Mouse (Mus musculus): ENCODE results near the gene Slc5a1. TPM values are rescaled to one million over a fixed set of nuclear protein-coding genes. Genes with fewer than 3 reads are reported as not detected.

The Slc5a1 gene
- polyA plus RNA-seq, 1 experiment from 2014 or later, result 0.89 TPM

- H3K27me3 ChIP-seq (replicated peaks; ENCODE audit: control insufficient read depth, insufficient read depth, low read length), result peaks cover 41% of the 10 kb centered on the region
- H3K4me2 ChIP-seq (ENCODE audit: low read depth, low read length), result no peak overlapping the region
- H3K4me1 ChIP-seq (ENCODE audit: control insufficient read depth, insufficient read depth, low read length), result peaks cover 5% of the 10 kb centered on the region; the same call in 1 of the 2 replicates
- H3K9ac ChIP-seq (ENCODE audit: low read depth, low read length), result no peak overlapping the region
- no peak overlapping the region for H3K4me3 ChIP-seq (ENCODE audit: low read depth, low read length)
- no peak for ATAC-seq (ENCODE audit: low read depth)
- 32% methylated on average over 12 of the region's 12 CpGs for WGBS
- DNase-seq (ENCODE audit: low spot score), result no peak
- H3K36me3 ChIP-seq (ENCODE audit: control insufficient read depth, insufficient read depth, low read length), result no peaks in the 10 kb centered on the region
- no peaks in the 10 kb centered on the region for H3K9me3 ChIP-seq (ENCODE audit: control insufficient read depth, low read length)
- H3K27ac ChIP-seq (replicated peaks; ENCODE audit: low read depth, low read length), result no peak overlapping the region
These were observed 1.5 kb upstream of the Slc5a1 start for GRCm38 (mm10) chr5:33102369-33103055.

GRCm38 (mm10) chr5:33104876-33105275, 857 bp downstream of the Slc5a1 start:
- no peak overlapping the region for H3K27ac ChIP-seq (replicated peaks; ENCODE audit: low read depth, low read length)
- H3K4me1 ChIP-seq (ENCODE audit: control insufficient read depth, insufficient read depth, low read length), result peaks cover 5% of the 10 kb centered on the region; the same call in 1 of the 2 replicates
- H3K9me3 ChIP-seq (ENCODE audit: control insufficient read depth, low read length), result no peaks in the 10 kb centered on the region
- DNase-seq (ENCODE audit: low spot score) (no peak), ATAC-seq (ENCODE audit: low read depth) (no peak)
- H3K4me3 ChIP-seq (ENCODE audit: low read depth, low read length), result no peak overlapping the region
- WGBS, result 50% methylated on average over 1 of the region's 1 CpGs
- H3K36me3 ChIP-seq (ENCODE audit: control insufficient read depth, insufficient read depth, low read length), result no peaks in the 10 kb centered on the region
- no peak overlapping the region for H3K9ac ChIP-seq (ENCODE audit: low read depth, low read length)
- H3K4me2 ChIP-seq (ENCODE audit: low read depth, low read length), result no peak overlapping the region
- H3K27me3 ChIP-seq (replicated peaks; ENCODE audit: control insufficient read depth, insufficient read depth, low read length), result peaks cover 38% of the 10 kb centered on the region

DNA sequence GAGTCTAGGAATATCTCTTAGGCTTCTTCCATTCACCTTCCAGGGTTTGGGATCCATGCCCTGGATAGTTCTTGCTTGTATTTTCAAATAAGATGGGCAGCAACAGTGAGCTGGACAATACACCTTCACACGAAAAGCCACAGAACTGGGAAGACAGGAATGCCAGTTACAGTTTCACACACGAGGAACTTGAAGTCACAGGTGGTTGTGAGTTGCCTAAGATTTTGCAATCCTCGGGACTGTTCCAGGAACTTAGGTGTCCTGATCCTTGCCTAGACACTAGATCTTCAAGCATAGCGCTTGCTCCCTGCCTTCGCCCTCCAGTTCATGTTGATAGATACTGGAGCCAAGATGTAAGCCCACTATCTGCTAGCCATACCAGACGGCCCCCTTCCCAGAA, 1.6 kb downstream of the Slc5a1 start:
- no peak for ATAC-seq (ENCODE audit: low read depth)
- Histone ChIP-seq H3K4me3 (ENCODE audit: low read depth, low read length) (no peak overlapping the region), H3K4me2 (ENCODE audit: low read depth, low read length) (no peak overlapping the region), H3K9ac (ENCODE audit: low read depth, low read length) (no peak overlapping the region), H3K27ac (replicated peaks; ENCODE audit: low read depth, low read length) (no peak overlapping the region), H3K27me3 (replicated peaks; ENCODE audit: control insufficient read depth, insufficient read depth, low read length) (peaks cover 38% of the 10 kb centered on the region), H3K9me3 (ENCODE audit: control insufficient read depth, low read length) (no peaks in the 10 kb centered on the region), H3K36me3 (ENCODE audit: control insufficient read depth, insufficient read depth, low read length) (no peaks in the 10 kb centered on the region), H3K4me1 (ENCODE audit: control insufficient read depth, insufficient read depth, low read length) (peaks cover 5% of the 10 kb centered on the region; the same call in 1 of the 2 replicates)
- WGBS, result 78% methylated on average over 6 of the region's 6 CpGs
- DNase-seq (ENCODE audit: low spot score), result no peak

DNA sequence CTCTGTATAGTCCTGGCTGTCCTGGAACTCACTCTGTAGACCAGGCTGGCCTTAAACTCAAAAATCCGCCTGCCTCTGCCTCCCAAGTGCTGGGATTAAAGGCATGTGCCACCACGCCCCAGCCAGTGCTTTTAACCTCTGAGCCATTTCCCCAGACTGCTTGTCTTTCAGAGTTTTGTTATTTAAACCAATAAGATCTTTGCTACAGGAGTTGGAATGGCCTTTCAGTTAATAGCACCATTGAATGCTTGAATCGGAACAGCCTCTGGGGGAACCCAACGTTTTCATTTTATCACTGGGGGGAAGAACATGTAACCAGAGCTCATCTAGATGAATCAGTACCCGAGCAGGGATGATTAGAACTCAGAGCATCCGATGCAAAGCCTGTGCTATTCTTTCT, 3.0 kb downstream of the Slc5a1 start:
- DNase-seq (ENCODE audit: low spot score) (no peak), ATAC-seq (ENCODE audit: low read depth) (no peak)
- 71% methylated on average over 6 of the region's 6 CpGs for WGBS

GRCm38 (mm10) chr5:33107778-33108405, 3.9 kb downstream of the Slc5a1 start:
- no peak overlapping the region for H3K27ac ChIP-seq (replicated peaks; ENCODE audit: low read depth, low read length)
- DNase-seq (ENCODE audit: low spot score) (no peak), ATAC-seq (ENCODE audit: low read depth) (no peak)
- H3K36me3 ChIP-seq (ENCODE audit: control insufficient read depth, insufficient read depth, low read length), result no peaks in the 10 kb centered on the region
- no peak overlapping the region for H3K9ac ChIP-seq (ENCODE audit: low read depth, low read length)
- H3K4me1 ChIP-seq (ENCODE audit: control insufficient read depth, insufficient read depth, low read length), result peaks cover 5% of the 10 kb centered on the region; the same call in 1 of the 2 replicates
- H3K4me2 ChIP-seq (ENCODE audit: low read depth, low read length), result no peak overlapping the region
- WGBS, result 61% methylated on average over 14 of the region's 14 CpGs
- H3K9me3 ChIP-seq (ENCODE audit: control insufficient read depth, low read length), result no peaks in the 10 kb centered on the region
- peaks cover 33% of the 10 kb centered on the region for H3K27me3 ChIP-seq (replicated peaks; ENCODE audit: control insufficient read depth, insufficient read depth, low read length)
- no peak overlapping the region for H3K4me3 ChIP-seq (ENCODE audit: low read depth, low read length)

More for the DNA sequence above, 3.0 kb downstream of the Slc5a1 start:
- Histone ChIP-seq H3K4me2 (ENCODE audit: low read depth, low read length) (no peak overlapping the region), H3K4me1 (ENCODE audit: control insufficient read depth, insufficient read depth, low read length) (peaks cover 5% of the 10 kb centered on the region; the same call in 1 of the 2 replicates), H3K9me3 (ENCODE audit: control insufficient read depth, low read length) (no peaks in the 10 kb centered on the region), H3K27me3 (replicated peaks; ENCODE audit: control insufficient read depth, insufficient read depth, low read length) (peaks cover 38% of the 10 kb centered on the region), H3K4me3 (ENCODE audit: low read depth, low read length) (no peak overlapping the region), H3K27ac (replicated peaks; ENCODE audit: low read depth, low read length) (no peak overlapping the region), H3K9ac (ENCODE audit: low read depth, low read length) (no peak overlapping the region), H3K36me3 (ENCODE audit: control insufficient read depth, insufficient read depth, low read length) (no peaks in the 10 kb centered on the region)

GRCm38 (mm10) chr5:33121871-33122315, 17.9 kb downstream of the Slc5a1 start:
- H3K36me3 ChIP-seq (ENCODE audit: control insufficient read depth, insufficient read depth, low read length), result no peaks in the 10 kb centered on the region
- H3K4me1 ChIP-seq (ENCODE audit: control insufficient read depth, insufficient read depth, low read length), result no peaks in the 10 kb centered on the region
- no peaks in the 10 kb centered on the region for H3K27me3 ChIP-seq (replicated peaks; ENCODE audit: control insufficient read depth, insufficient read depth, low read length)
- H3K4me3 ChIP-seq (ENCODE audit: low read depth, low read length), result no peak overlapping the region
- WGBS, result 44% methylated on average over 4 of the region's 4 CpGs
- no peak overlapping the region for H3K9ac ChIP-seq (ENCODE audit: low read depth, low read length)
- H3K27ac ChIP-seq (replicated peaks; ENCODE audit: low read depth, low read length), result no peak overlapping the region
- no peak overlapping the region for H3K4me2 ChIP-seq (ENCODE audit: low read depth, low read length)
- ATAC-seq (ENCODE audit: low read depth) (no peak), DNase-seq (ENCODE audit: low spot score) (peak; percentile 34)
- H3K9me3 ChIP-seq (ENCODE audit: control insufficient read depth, low read length), result no peaks in the 10 kb centered on the region

GRCm38 (mm10) chr5:33123658-33124057, 19.6 kb downstream of the Slc5a1 start:
- WGBS, result 71% methylated on average over 3 of the region's 3 CpGs
- Histone ChIP-seq H3K36me3 (ENCODE audit: control insufficient read depth, insufficient read depth, low read length) (no peaks in the 10 kb centered on the region), H3K4me1 (ENCODE audit: control insufficient read depth, insufficient read depth, low read length) (no peaks in the 10 kb centered on the region), H3K27me3 (replicated peaks; ENCODE audit: control insufficient read depth, insufficient read depth, low read length) (no peaks in the 10 kb centered on the region), H3K9me3 (ENCODE audit: control insufficient read depth, low read length) (no peaks in the 10 kb centered on the region), H3K27ac (replicated peaks; ENCODE audit: low read depth, low read length) (no peak overlapping the region), H3K9ac (ENCODE audit: low read depth, low read length) (no peak overlapping the region), H3K4me3 (ENCODE audit: low read depth, low read length) (no peak overlapping the region), H3K4me2 (ENCODE audit: low read depth, low read length) (no peak overlapping the region)
- DNase-seq (ENCODE audit: low spot score) (no peak), ATAC-seq (ENCODE audit: low read depth) (no peak)

- Histone ChIP-seq H3K4me1 (ENCODE audit: control insufficient read depth, insufficient read depth, low read length) (no peaks in the 10 kb centered on the region), H3K27me3 (replicated peaks; ENCODE audit: control insufficient read depth, insufficient read depth, low read length) (no peaks in the 10 kb centered on the region), H3K9ac (ENCODE audit: low read depth, low read length) (no peak overlapping the region), H3K4me3 (ENCODE audit: low read depth, low read length) (no peak overlapping the region), H3K9me3 (ENCODE audit: control insufficient read depth, low read length) (no peaks in the 10 kb centered on the region), H3K36me3 (ENCODE audit: control insufficient read depth, insufficient read depth, low read length) (no peaks in the 10 kb centered on the region), H3K27ac (replicated peaks; ENCODE audit: low read depth, low read length) (no peak overlapping the region), H3K4me2 (ENCODE audit: low read depth, low read length) (no peak overlapping the region)
- ATAC-seq (ENCODE audit: low read depth) (no peak), DNase-seq (ENCODE audit: low spot score) (no peak)
- 86% methylated on average over 4 of the region's 4 CpGs for WGBS
These were observed 21.3 kb downstream of the Slc5a1 start for GRCm38 (mm10) chr5:33125318-33125717.

Measured in embryonic facial prominence, embryonic 14.5 days (tissue).